Mouse (Mus musculus): ENCODE results near the gene Ndufs5.
A peak's percentile ranks its signal among the peaks of the same experiment; 100 is the strongest.

GRCm38 (mm10) chr4:123667260-123667867 is 50.6 kb downstream of the Ndufs5 start:
- TF ChIP-seq POLR2A (IDR thresholded peaks at IDR 0.05; ENCODE audit: borderline replicate concordance, extremely low read depth, low read depth, low read length) (no peak), CTCF (IDR thresholded peaks at IDR 0.05; ENCODE audit: insufficient read depth, low read length) (peak; percentile 75)

Data from lung, adult 2 months (tissue).